Mouse (Mus musculus) limb, embryonic 15.5 days (tissue): ENCODE measurements at regions not wholly inside any gene's neighbourhood (a gene's known extent, or its start where the extent isn't known, plus 50 kb on each side); places are given as distances from the start of the nearest gene placed in this dataset.
"Not testable (repeated sequence)": the region's sequence is repeated elsewhere in the genome, so short reads cannot be mapped to it uniquely, and the experiment has no call there.

Source experiments
- ATAC-seq: fragments of 200-750 bp; cut with Nextera tagmentation; 2 replicates; pipeline ENCODE4 v1.8.0; 2017; ENCODE audit warnings: low read depth, moderate TSS enrichment; ENCODE audit not compliant: insufficient number of reproducible peaks, low FRiP score, low TSS enrichment
- H3K27ac ChIP-seq: fragments of 300-500 bp; sonication (generic); 2 replicates; pipeline ENCODE4 v1.5.1; 2015; ENCODE audit warnings: moderate library complexity, mild to moderate bottlenecking, inconsistent platforms
- H3K27me3 ChIP-seq: fragments of 300-500 bp; sonication (generic); 2 replicates; pipeline ENCODE4 v1.6.1; 2015; ENCODE audit warnings: inconsistent platforms
- H3K36me3 ChIP-seq: fragments of 300-500 bp; sonication (generic); 2 replicates; pipeline ENCODE4 v1.6.1; 2015; ENCODE audit warnings: inconsistent platforms
- H3K4me1 ChIP-seq: fragments of 300-500 bp; sonication (generic); 2 replicates; pipeline ENCODE4 v1.6.1; 2015; ENCODE audit warnings: inconsistent platforms
- H3K4me2 ChIP-seq: fragments of 300-500 bp; sonication (generic); 2 replicates; pipeline ENCODE4 v1.6.1; 2015; ENCODE audit warnings: mild to moderate bottlenecking, inconsistent platforms
- H3K4me3 ChIP-seq: fragments of 300-500 bp; sonication (generic); 2 replicates; pipeline ENCODE4 v1.5.1; 2015; ENCODE audit warnings: mild to moderate bottlenecking, inconsistent platforms
- H3K9ac ChIP-seq: fragments of 300-500 bp; sonication (generic); 2 replicates; pipeline ENCODE4 v1.6.1; 2015; ENCODE audit warnings: inconsistent platforms
- H3K9me3 ChIP-seq: fragments of 300-500 bp; sonication (generic); 2 replicates; pipeline ENCODE4 v1.6.1; 2016; ENCODE audit warnings: inconsistent platforms
- WGBS: fragments of 180-500 bp; shearing (Covaris S2); methylation state at CpG from one replicate; pipeline ENCODE4 v1.1.7; 2015; 5-methylcytosine and 5-hydroxymethylcytosine counted together

GRCm38 (mm10) chr17:13546249-13546648 lies 191.9 kb downstream of the Tcp10c start:
- 61% methylated on average over 3 of the region's 3 CpGs for WGBS
- H3K4me2 ChIP-seq, result no peak overlapping the region
- no peak overlapping the region for H3K9ac ChIP-seq
- no peak overlapping the region for H3K27ac ChIP-seq
- peaks cover 51% of the 10 kb centered on the region for H3K9me3 ChIP-seq
- no peak overlapping the region for H3K4me3 ChIP-seq
- no peaks in the 10 kb centered on the region for H3K4me1 ChIP-seq
- no peaks in the 10 kb centered on the region for H3K36me3 ChIP-seq
- no peaks in the 10 kb centered on the region for H3K27me3 ChIP-seq
- no peak for ATAC-seq

GRCm38 (mm10) chr17:13546669-13547085 lies 192.3 kb downstream of the Tcp10c start:
- H3K9ac ChIP-seq, result no peak overlapping the region
- H3K4me3 ChIP-seq, result no peak overlapping the region
- 74% methylated on average over 7 of the region's 7 CpGs for WGBS
- no peaks in the 10 kb centered on the region for H3K36me3 ChIP-seq
- peaks cover 48% of the 10 kb centered on the region for H3K9me3 ChIP-seq
- no peak overlapping the region for H3K27ac ChIP-seq
- H3K27me3 ChIP-seq, result no peaks in the 10 kb centered on the region
- no peak for ATAC-seq
- no peak overlapping the region for H3K4me2 ChIP-seq
- H3K4me1 ChIP-seq, result no peaks in the 10 kb centered on the region

- no peaks in the 10 kb centered on the region for H3K36me3 ChIP-seq
- H3K9me3 ChIP-seq, result peaks cover 48% of the 10 kb centered on the region
- no peak overlapping the region for H3K4me3 ChIP-seq
- no peak for ATAC-seq
- H3K27me3 ChIP-seq, result no peaks in the 10 kb centered on the region
- no peak overlapping the region for H3K9ac ChIP-seq
- no peak overlapping the region for H3K4me2 ChIP-seq
- 61% methylated on average over 12 of the region's 12 CpGs for whole genome bisulfite sequencing
- H3K4me1 ChIP-seq, result no peaks in the 10 kb centered on the region
- H3K27ac ChIP-seq, result no peak overlapping the region
These were observed 193.4 kb downstream of the Tcp10c start for GRCm38 (mm10) chr17:13547657-13548360.

GRCm38 (mm10) chr17:13549975-13550895 lies 195.9 kb downstream of the Tcp10c start:
- Histone ChIP-seq H3K27ac (no peak overlapping the region), H3K4me2 (no peak overlapping the region), H3K9me3 (peaks cover 47% of the 10 kb centered on the region), H3K4me3 (no peak overlapping the region), H3K27me3 (no peaks in the 10 kb centered on the region), H3K9ac (no peak overlapping the region), H3K4me1 (no peaks in the 10 kb centered on the region), H3K36me3 (no peaks in the 10 kb centered on the region)
- ATAC-seq, result 0 out of 2 replicates have a peak, but pooled peaks have one; percentile 62
- WGBS, result 59% methylated on average over 9 of the region's 9 CpGs

- not testable (repeated sequence) for H3K9ac ChIP-seq, H3K4me3 ChIP-seq, H3K36me3 ChIP-seq, H3K27ac ChIP-seq, H3K27me3 ChIP-seq, H3K4me2 ChIP-seq, H3K4me1 ChIP-seq
- ATAC-seq, result peak; percentile 42
- H3K9me3 ChIP-seq, result peaks cover 44% of the 10 kb centered on the region
These were observed 196.5 kb downstream of the Tcp10c start for GRCm38 (mm10) chr17:13550896-13551267.

- not testable (repeated sequence) for H3K36me3 ChIP-seq, H3K4me1 ChIP-seq, H3K9ac ChIP-seq, H3K4me2 ChIP-seq, H3K27me3 ChIP-seq, H3K4me3 ChIP-seq, H3K27ac ChIP-seq
- H3K9me3 ChIP-seq, result peaks cover 40% of the 10 kb centered on the region
- ATAC-seq, result peak; percentile 76
These were observed 197.5 kb downstream of the Tcp10c start for GRCm38 (mm10) chr17:13551693-13552404.

- H3K9ac ChIP-seq, H3K4me1 ChIP-seq, H3K4me3 ChIP-seq, H3K27me3 ChIP-seq, H3K4me2 ChIP-seq, H3K27ac ChIP-seq, H3K36me3 ChIP-seq: not testable (repeated sequence)
- ATAC-seq, result peak; percentile 79
- H3K9me3 ChIP-seq, result peaks cover 32% of the 10 kb centered on the region
These were observed 198.5 kb downstream of the Tcp10c start for GRCm38 (mm10) chr17:13552840-13553239.

GRCm38 (mm10) chr17:13555311-13556059 lies 201.1 kb downstream of the Tcp10c start:
- H3K4me1 ChIP-seq, H3K4me3 ChIP-seq, H3K9ac ChIP-seq, H3K4me2 ChIP-seq, ATAC-seq, H3K27me3 ChIP-seq, H3K36me3 ChIP-seq, H3K27ac ChIP-seq: not testable (repeated sequence)
- H3K9me3 ChIP-seq, result peaks cover 15% of the 10 kb centered on the region
- 20% methylated on average over 9 of the region's 9 CpGs for WGBS

GRCm38 (mm10) chr17:13556060-13556660 lies 201.8 kb downstream of the Tcp10c start:
- not testable (repeated sequence) for H3K27me3 ChIP-seq, H3K4me3 ChIP-seq, H3K4me2 ChIP-seq, H3K36me3 ChIP-seq, H3K4me1 ChIP-seq, H3K9ac ChIP-seq, ATAC-seq, H3K27ac ChIP-seq
- WGBS, result 76% methylated on average over 16 of the region's 16 CpGs
- peaks cover 12% of the 10 kb centered on the region for H3K9me3 ChIP-seq

GRCm38 (mm10) chr17:13558863-13559262 lies 201.5 kb upstream of the Afdn start:
- Histone ChIP-seq H3K4me3 (no peak overlapping the region), H3K4me2 (no peak overlapping the region), H3K9ac (no peak overlapping the region), H3K36me3 (no peaks in the 10 kb centered on the region), H3K9me3 (no peaks in the 10 kb centered on the region), H3K4me1 (peaks cover 5% of the 10 kb centered on the region), H3K27ac (no peak overlapping the region), H3K27me3 (no peaks in the 10 kb centered on the region)
- ATAC-seq, result no peak
- WGBS, result 66% methylated on average over 3 of the region's 3 CpGs

- ATAC-seq, result no peak
- Histone ChIP-seq H3K9ac (no peak overlapping the region), H3K36me3 (no peaks in the 10 kb centered on the region), H3K4me1 (no peaks in the 10 kb centered on the region), H3K9me3 (no peaks in the 10 kb centered on the region), H3K27ac (no peak overlapping the region), H3K27me3 (no peaks in the 10 kb centered on the region), H3K4me3 (no peak overlapping the region), H3K4me2 (no peak overlapping the region)
- 57% methylated on average over 8 of the region's 8 CpGs for WGBS
These were observed 199.0 kb upstream of the Afdn start for GRCm38 (mm10) chr17:13561342-13561741.
